Mouse (Mus musculus): ENCODE measurements around the gene Vmn2r83.

The Vmn2r83 gene

GRCm38 (mm10) chr10:79537781-79538180, 69.2 kb downstream of the Vmn2r83 start:
- 90% methylated on average over 2 of the region's 2 CpGs for WGBS

- 61% methylated on average over 3 of the region's 3 CpGs for WGBS
Measured at GRCm38 (mm10) chr10:79538323-79538722, 69.8 kb downstream of the Vmn2r83 start.

DNA sequence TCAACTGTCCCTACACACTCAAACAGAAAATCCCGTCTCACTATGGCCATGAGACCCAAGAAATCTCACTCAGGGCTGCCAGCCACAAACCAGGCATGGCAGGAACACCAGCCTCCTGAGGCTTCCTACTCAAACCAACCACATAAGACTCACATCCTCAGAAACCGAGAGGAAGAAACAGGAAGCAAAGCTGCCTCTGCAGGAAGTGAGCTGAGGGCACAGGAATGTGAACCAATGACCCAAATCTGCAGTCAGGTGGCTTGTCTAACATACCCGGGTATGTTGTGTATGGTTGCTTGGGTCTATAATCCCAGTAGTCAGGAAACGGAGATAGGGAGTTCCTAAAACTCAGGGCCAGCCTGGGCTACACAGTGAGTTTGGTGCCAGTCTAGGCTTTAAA, 70.3 kb downstream of the Vmn2r83 start:
- 56% methylated on average over 4 of the region's 4 CpGs for WGBS

GRCm38 (mm10) chr10:79539701-79540495, 71.4 kb downstream of the Vmn2r83 start:
- 92% methylated on average over 16 of the region's 16 CpGs for WGBS

DNA sequence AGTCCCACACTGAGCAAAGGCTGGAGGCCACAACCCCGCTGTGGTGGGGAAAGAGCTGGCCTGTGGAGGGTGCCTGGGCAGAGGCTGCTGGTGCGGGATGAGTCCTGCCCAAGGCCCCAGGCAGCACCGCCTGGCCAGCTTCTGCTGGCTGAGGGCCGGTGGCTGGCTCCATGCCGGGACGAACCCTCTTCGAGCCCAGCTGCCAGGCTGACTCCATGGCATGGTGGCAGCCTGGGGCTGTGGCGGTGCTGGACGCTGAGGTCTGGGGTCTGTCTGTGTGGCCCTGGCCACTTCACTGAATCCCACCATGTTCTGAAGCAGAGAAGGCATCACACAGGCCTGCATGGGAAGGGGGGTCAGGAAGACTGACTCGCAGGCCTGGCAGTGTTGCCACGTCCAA, 72.2 kb downstream of the Vmn2r83 start:
- 80% methylated on average over 11 of the region's 11 CpGs for WGBS

- 68% methylated on average over 15 of the region's 15 CpGs for WGBS
Measured at GRCm38 (mm10) chr10:79541522-79541921, 73.0 kb downstream of the Vmn2r83 start.

- 87% methylated on average over 11 of the region's 11 CpGs for WGBS
Measured at GRCm38 (mm10) chr10:79542171-79542570, 73.6 kb downstream of the Vmn2r83 start.
